Mouse (Mus musculus) ES-Bruce4 (cell line): Measurements from ENCODE around the gene Psg28.

ENCODE experiments used
- CTCF ChIP-seq: IDR thresholded peaks from one replicate; pipeline ENCODE4 v1.8.1; 2011; ENCODE audit warnings: low read depth, low read length
- EP300 ChIP-seq: IDR thresholded peaks from 2 replicates; pipeline ENCODE4 v1.6.1; 2011; ENCODE audit warnings: low read depth, low read length; ENCODE audit not compliant: insufficient read depth
- POLR2A ChIP-seq: IDR thresholded peaks from one replicate; pipeline ENCODE4 v1.8.1; 2011; ENCODE audit warnings: low read length; ENCODE audit not compliant: insufficient read depth

DNA sequence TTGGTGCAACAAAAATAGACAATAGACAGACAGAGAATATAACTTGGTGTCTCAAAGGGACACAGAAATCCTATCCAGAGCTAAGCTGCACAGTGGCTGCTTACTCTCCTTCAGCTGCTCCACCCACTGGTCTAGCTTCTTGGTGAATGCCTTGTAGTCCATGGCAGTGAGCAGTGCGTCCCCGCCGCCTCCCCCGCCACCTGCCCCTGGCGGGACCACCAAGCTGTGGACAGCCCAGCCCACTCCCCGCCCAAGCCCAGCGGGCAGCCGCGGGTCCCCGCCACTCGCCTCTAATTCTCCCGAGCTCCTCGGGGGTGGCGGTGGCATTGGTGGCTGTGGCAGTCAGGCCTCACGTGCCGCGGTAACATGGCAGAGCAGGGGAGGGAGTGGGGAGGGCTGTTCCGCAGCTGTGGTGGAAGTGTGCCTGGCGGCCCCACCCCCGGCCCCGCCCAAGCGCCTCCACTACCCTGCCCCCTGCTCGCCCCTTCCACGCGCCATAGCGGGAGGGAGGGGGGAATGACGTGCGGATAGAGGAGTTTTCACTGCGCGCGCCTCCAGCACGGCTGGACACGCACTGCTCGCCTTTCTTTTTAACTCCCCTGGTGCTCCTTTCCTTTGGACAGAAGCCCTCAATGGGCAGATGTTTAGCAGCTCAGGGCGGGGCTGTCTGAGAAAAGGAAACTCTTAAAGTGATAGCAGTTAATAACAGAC, 29.2 kb downstream of the Psg28 start:
- no peak for TF ChIP-seq CTCF
- no peak for TF ChIP-seq EP300
- TF ChIP-seq POLR2A, result no peak
